Mouse (Mus musculus) splenic B cell, adult 2 months (primary cell): ENCODE results near the gene Ercc4.

Experiments
- DNase-seq: peaks from one replicate; pipeline ENCODE4 v3.0.0-alpha.2; 2011; ENCODE audit warnings: low read depth, low spot score
- H3K27me3 ChIP-seq: 2 replicates; pipeline ENCODE4 v1.6.1; 2012; ENCODE audit warnings: mild to moderate bottlenecking, low read length, moderate library complexity, mixed read lengths; ENCODE audit not compliant: control insufficient read depth, poor library complexity, insufficient read depth, severe bottlenecking
- H3K36me3 ChIP-seq: 2 replicates; pipeline ENCODE4 v1.6.1; 2012; ENCODE audit warnings: mild to moderate bottlenecking, low read length, moderate library complexity, mixed read lengths; ENCODE audit not compliant: control insufficient read depth, poor library complexity, insufficient read depth, severe bottlenecking

The Ercc4 gene

GRCm38 (mm10) chr16:13197293-13197692 is 87.8 kb downstream of the Ercc4 start:
- Histone ChIP-seq H3K27me3 (no peaks in the 10 kb centered on the region), H3K36me3 (no peaks in the 10 kb centered on the region)
- DNase-seq = no peak

- no peaks in the 10 kb centered on the region for H3K36me3 ChIP-seq
- DNase-seq = no peak
- H3K27me3 ChIP-seq = no peaks in the 10 kb centered on the region
These were observed 89.7 kb downstream of the Ercc4 start for GRCm38 (mm10) chr16:13199204-13199603.
